Mouse (Mus musculus) olfactory bulb, adult 2 months (tissue): ENCODE measurements around the gene Pcif1. TPM values are rescaled to one million over a fixed set of nuclear protein-coding genes. Genes with fewer than 3 reads are reported as not detected.

Experiments
- H3K27ac ChIP-seq: fragments of 200-500 bp; 2 replicates; pipeline ENCODE4 v1.5.1; 2012; ENCODE audit warnings: low read depth, low read length; ENCODE audit not compliant: insufficient read depth
- H3K4me1 ChIP-seq: fragments of 200-500 bp; 2 replicates; pipeline ENCODE4 v1.6.1; 2012; ENCODE audit warnings: low read length; ENCODE audit not compliant: control insufficient read depth, insufficient read depth
- H3K4me3 ChIP-seq: fragments of 200-500 bp; 2 replicates; pipeline ENCODE4 v1.5.1; 2012; ENCODE audit warnings: mild to moderate bottlenecking, low read depth, low read length, moderate library complexity; ENCODE audit not compliant: insufficient read depth
- CTCF ChIP-seq: fragments of 200-500 bp; IDR thresholded peaks from 2 replicates; pipeline ENCODE4 v1.5.1; 2012; ENCODE audit warnings: low read depth, mild to moderate bottlenecking, low read length, moderate library complexity; ENCODE audit not compliant: insufficient read depth
- POLR2A ChIP-seq: fragments of 200-500 bp; IDR thresholded peaks from 2 replicates; pipeline ENCODE4 v1.6.1; 2012; ENCODE audit warnings: mild to moderate bottlenecking, low read depth, low read length, moderate library complexity; ENCODE audit not compliant: insufficient read depth
- WGBS: fragments of 180-500 bp; shearing (Covaris S2); methylation state at CpG from one replicate; pipeline ENCODE4 v1.1.7; 2018; 5-methylcytosine and 5-hydroxymethylcytosine counted together
- polyA plus RNA-seq: library from polyadenylated mRNA; stranded (reverse); fragments of >200 nt; gene quantifications from 2 replicates; pipeline ENCODE4 v1.2.4, GENCODE M21; 2012; ENCODE audit warnings: low replicate concordance; ENCODE audit not compliant: missing spikeins, insufficient read depth, insufficient read length

The Pcif1 gene
- polyA plus RNA-seq, 1 experiment = not detected

GRCm38 (mm10) chr2:164891056-164891834, 12.1 kb downstream of the Pcif1 start:
- H3K4me1 ChIP-seq = peaks cover 13% of the 10 kb centered on the region
- no peak overlapping the region for H3K27ac ChIP-seq
- no peak for TF ChIP-seq POLR2A
- 77% methylated on average over 13 of the region's 13 CpGs for WGBS
- no peak overlapping the region for H3K4me3 ChIP-seq

DNA sequence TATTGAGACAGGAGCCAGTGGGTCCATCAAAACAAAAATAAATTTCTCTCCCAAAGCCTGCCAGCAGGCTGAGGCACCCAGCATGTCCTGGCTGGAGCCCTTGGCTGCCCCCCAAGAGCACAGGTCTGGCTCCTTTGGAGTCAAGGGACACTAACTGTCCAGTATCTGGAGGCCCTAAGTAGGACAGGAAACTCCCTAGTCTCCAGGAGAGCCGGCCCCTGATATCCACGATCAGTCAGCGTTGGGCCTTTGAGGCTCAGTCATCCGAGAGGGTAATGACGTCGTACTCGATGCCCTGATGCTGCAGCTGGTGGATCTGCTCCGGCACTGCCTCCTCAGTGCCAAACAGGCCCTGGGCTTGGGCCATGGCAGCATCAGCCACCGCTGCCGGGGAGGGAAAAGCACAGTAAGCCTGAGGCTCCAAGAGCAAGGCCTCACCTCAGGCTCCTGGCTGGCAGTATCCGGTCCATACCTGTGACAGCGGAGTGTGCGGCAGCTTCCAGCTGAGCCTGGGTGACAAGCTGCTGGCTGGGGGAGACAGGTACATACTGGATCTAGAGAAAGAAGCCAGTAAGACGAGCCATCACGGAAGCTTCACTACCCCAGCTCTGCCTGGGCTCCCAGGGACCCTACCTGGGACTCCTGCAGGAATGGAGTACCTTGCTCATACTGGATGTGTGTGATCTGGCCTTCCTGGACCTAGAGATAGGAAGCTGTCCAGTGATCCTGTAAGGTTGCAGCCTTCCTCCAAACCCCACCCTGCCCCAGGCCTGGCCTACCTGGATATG, 13.0 kb downstream of the Pcif1 start:
- WGBS = 46% methylated on average over 15 of the region's 15 CpGs
- TF ChIP-seq CTCF (no peak), POLR2A (no peak)
- Histone ChIP-seq H3K27ac (no peak overlapping the region; the same call in 1 of the 2 replicates), H3K4me1 (peaks cover 12% of the 10 kb centered on the region), H3K4me3 (no peak overlapping the region)

DNA sequence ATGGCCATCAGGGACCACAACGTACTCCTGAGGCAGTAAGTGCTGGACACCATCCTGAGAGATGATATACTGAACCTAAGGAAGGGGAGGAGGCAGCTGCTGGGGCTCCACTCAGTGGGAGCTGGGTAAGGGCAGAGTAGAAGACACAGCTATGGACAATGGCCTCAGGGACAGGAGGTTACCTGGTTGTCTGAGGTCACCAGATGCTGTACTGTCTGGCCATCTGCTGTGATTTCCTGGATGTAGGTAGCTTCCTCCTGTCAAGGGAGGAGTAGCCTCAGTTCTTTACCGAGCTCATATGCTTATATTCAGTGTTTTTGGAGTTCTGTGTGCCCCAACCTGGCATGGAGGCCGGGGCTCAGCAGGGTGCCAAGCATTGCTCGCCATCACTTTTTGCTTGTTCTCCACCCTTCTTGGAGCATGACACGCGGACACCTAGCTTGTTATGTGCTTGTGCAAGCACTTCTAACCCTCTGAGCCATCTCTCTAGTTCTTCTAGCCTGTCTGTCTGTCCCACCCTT, 13.7 kb downstream of the Pcif1 start:
- TF ChIP-seq CTCF (no peak), POLR2A (no peak)
- WGBS = 71% methylated on average over 6 of the region's 6 CpGs
- Histone ChIP-seq H3K4me3 (no peak overlapping the region), H3K4me1 (peaks cover 12% of the 10 kb centered on the region), H3K27ac (no peak overlapping the region)

DNA sequence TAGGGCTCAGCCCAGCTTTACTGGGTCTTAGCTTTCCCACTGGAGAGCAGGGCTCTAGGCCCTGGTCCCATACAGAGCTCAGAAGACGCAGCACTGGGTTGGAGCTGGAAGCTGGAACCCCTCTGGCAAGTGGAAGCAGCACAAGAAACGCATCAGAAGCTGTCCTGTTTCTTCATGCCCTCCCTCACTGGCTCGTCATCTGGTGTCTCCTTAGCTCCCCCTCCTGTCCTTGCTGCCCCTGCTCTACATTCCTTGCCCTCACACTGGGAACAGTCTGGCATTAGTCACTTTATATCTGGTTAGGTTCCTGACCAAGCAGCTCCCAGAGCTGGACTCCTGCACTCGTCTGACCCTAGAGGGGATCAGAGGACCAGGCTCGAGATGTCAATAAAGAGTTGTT, 14.9 kb downstream of the Pcif1 start:
- no peak overlapping the region for H3K4me3 ChIP-seq
- TF ChIP-seq POLR2A = no peak
- no peak for TF ChIP-seq CTCF
- H3K4me1 ChIP-seq = peaks cover 12% of the 10 kb centered on the region
- H3K27ac ChIP-seq = no peak overlapping the region
- 47% methylated on average over 5 of the region's 5 CpGs for WGBS

DNA sequence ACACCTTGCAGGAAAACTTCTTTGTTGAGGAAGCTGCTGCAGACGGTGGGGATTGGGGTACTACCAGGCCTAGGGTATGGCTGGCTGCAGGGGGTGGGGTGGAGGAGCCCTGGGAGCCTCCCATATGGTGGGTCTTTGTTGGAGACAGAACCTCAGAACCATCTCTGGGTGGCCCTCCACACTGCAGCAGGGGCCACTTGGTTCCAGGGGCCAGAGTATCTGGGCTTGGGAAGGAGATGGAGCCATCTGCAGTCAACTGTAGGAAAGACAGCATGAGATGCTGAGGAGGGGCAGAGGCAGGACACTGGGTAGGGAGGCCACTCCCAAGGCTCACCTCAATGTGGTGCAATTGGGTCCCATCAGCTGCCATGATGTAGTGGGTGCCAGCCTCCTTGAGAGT, 15.5 kb downstream of the Pcif1 start:
- 59% methylated on average over 1 of the region's 1 CpGs for WGBS
- Histone ChIP-seq H3K27ac (no peak overlapping the region), H3K4me1 (peaks cover 12% of the 10 kb centered on the region), H3K4me3 (no peak overlapping the region)
- no peak for TF ChIP-seq CTCF
- TF ChIP-seq POLR2A = no peak

- Histone ChIP-seq H3K27ac (no peak overlapping the region), H3K4me1 (peaks cover 12% of the 10 kb centered on the region), H3K4me3 (no peak overlapping the region)
- TF ChIP-seq CTCF = no peak
- no peak for TF ChIP-seq POLR2A
- 89% methylated on average over 6 of the region's 6 CpGs for WGBS
These were observed 16.8 kb downstream of the Pcif1 start for GRCm38 (mm10) chr2:164895885-164896284.

GRCm38 (mm10) chr2:164898008-164898407, 18.9 kb downstream of the Pcif1 start:
- H3K4me1 ChIP-seq = 0 out of 2 replicates have a peak, but pooled peaks cover 3% of the 10 kb centered on the region
- TF ChIP-seq CTCF = no peak
- no peak for TF ChIP-seq POLR2A
- 94% methylated on average over 7 of the region's 7 CpGs for WGBS
- H3K27ac ChIP-seq = no peak overlapping the region
- no peak overlapping the region for H3K4me3 ChIP-seq

DNA sequence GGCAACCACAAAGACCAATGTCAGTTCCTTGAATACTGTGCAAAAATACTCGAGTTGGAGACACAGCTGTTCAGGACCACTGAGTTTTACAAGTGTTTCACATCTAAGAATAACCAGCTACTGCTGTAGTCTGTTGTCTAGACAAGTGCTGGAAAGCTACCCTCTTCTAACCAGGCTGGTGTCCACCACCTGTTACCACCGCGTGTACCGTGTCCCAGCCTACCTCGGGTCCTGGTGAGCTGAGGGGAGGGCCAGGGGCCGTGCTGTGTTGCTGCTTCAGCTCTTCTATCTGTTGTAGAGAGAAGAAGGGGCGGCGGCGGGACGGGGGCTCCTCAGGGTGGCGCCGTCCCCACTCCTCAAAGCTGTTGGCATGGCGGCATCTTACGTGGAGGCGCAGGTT, 19.9 kb downstream of the Pcif1 start:
- WGBS = 93% methylated on average over 15 of the region's 15 CpGs
- no peaks in the 10 kb centered on the region for H3K4me1 ChIP-seq
- H3K4me3 ChIP-seq = no peak overlapping the region
- no peak overlapping the region for H3K27ac ChIP-seq
- TF ChIP-seq CTCF (no peak), POLR2A (no peak)

DNA sequence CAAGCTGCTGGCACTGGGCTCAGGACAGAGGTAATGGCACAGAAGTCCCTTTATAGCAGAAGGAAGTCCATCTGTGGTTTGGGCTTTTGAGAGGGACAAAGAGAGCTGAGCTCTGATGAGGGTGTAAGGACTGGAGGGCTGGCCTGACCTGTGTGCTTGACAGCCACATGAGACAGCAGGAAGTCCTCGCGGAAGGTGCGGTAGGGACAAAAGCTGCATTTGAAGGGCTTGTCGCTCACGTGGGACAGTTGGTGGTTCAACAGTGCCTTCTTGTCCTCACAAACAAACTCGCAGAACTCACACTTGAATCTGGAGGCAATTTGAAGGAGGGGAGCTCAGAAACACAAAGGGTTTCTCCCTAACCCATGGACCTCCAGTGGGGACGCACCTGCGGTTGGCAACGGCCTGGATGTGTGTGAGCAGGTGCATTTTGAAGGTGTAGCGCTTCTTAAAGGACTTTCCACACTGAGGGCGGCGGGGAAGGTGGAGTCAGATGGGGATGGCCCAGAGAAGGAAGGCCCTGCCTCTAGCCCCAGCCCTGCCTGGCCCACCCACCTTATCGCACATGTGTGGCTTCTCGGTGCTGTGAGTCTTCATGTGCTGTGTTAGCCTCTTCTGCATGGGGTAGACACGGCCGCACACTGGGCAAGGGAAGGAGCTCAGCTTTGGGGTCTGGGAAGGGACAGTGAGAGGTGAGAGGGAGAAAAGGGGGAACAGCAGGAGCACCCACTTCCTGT, 20.8 kb downstream of the Pcif1 start:
- TF ChIP-seq POLR2A = no peak
- no peak for TF ChIP-seq CTCF
- Histone ChIP-seq H3K4me3 (no peak overlapping the region), H3K4me1 (no peaks in the 10 kb centered on the region), H3K27ac (no peak overlapping the region)
- 90% methylated on average over 16 of the region's 16 CpGs for WGBS
